Mouse (Mus musculus) lung, postnatal 36 days (tissue): ENCODE data around the gene BC030499.
A peak's percentile ranks its signal among the peaks of the same experiment; 100 is the strongest.

Experiments
- DNase-seq: peaks from one replicate; pipeline ENCODE4 v3.0.0; 2022; ENCODE audit warnings: mixed read lengths

BC030499 gene

DNA sequence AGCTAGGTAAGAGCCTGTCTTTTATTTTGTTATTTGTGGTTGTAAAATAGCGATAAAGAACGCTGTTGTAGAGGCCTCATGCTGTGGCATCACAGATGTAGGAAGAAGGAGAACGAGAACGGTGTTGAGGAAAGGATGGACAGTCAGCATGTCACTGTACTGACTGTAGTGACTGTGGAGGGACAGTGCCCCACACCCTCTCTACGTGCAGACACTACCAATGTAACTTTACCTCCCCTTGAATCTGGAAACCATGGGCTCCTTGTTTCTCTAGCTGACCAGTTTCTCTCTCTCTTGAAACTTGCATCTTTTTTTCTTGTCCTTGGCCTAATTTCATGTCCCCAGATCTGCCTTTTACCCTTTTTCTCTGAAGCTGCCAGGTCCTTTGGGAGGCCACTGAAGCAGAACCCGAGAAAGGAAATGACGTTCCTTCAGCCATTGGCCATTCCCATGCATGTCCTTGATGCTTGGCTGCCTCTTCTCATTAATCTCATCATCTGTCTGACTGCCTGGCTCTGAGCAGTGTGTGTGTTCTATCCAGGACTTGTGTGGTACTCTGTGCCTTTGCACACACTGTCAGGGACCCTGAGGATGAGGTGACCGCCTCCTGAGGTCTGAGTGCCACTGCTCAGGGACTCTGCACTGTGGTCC, 20.3 kb downstream of the BC030499 start:
- no peak for DNase-seq

DNA sequence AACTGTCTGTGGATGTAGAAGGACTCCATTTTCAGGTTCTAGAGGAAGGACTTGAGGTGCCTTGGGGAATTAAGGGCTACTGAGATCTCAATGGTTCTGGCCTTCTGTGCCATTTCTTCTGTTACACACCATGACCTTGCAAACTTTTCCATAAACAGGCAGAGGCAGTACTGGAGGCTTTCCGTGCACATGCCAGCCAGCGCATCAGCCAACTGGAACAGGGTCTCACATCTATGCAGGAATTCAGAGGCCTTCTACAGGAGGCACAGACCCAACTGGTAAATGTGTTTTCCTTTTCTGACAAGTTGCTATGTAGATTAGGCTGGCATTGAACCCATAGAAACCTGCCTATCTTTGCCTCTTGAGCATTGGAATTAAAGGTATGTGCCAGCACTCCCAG, 23.0 kb downstream of the BC030499 start:
- no peak for DNase-seq

DNA sequence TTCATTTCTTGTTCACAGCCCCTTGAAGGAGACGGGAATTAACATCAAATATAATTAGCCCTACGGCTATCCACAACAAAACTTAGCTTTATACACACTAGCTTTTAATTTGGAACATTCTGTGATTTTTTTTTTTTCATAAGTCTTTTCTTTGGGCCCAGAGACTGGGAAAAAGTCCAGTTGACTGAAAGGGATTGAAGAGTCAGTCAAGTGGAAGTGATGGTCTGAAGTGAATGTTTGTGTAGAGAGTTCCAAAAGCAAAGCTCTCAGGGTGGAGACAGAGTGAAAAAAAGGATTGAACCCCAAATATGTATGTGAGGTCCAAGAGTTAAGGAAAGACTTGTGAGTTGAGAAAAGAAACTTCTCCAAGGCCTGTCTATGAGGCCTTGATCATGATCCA, 27.8 kb downstream of the BC030499 start:
- DNase-seq, result no peak

DNA sequence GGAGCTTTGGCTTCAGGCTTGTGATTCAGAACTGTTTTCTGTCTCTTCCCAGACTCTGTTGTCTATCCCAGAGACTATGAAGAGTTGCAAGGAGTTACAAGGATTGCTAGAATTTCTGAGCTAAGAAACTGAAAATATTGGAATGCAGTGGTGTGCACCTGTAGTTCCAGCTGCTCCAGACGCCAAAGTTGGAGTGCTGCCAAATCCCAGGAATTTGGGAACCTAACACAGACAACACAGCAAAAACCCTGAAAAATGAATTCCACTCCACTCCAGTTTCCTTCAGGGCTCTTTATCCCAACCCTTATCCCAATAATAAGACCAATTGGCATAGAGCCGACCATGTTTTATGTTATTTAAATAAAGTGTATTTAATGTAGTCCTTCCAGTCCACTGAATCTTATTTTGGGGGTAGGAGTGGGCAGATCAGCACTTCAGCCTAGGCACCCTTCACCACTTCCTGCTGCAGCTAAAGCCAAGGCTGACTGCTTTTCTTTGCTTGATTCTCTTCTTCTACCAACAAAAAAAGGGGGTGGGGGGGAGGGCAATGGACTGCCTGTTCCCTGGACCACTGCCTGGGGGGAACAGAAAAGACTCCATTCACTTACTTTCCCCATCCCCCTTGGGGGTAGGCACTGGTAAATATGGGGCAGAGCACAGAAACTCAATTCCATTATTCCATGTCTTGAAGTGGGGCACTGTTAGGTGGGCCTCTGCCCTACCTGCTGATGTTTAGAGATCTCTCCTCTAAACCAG, 31.6 kb downstream of the BC030499 start:
- no peak for DNase-seq

DNA sequence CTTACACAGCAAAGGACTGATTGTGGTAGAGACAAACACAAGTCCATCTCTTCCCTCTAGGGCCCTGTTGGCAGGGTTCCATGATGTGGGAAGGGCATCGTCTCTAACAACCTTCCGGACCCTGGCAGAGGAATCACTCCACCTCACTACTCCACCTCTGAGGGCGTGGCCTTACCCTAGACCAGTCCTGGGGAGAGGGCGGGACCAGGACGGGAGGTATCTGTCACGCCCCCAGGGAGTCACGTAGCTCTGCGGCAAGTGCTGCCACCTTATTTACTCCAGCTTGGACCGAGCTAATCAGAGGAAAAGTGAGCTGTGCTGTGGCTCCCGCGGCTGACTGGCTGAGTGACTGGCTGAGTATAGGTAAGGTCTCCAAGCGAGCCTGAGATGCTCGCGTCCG, 32.2 kb downstream of the BC030499 start, which contains the start of gene Aldoc:
Gene Aldoc, plus strand, starts transcription at position 109 of the 400 bp plus-strand sequence.
- DNase-seq, result peak; percentile 96

DNA sequence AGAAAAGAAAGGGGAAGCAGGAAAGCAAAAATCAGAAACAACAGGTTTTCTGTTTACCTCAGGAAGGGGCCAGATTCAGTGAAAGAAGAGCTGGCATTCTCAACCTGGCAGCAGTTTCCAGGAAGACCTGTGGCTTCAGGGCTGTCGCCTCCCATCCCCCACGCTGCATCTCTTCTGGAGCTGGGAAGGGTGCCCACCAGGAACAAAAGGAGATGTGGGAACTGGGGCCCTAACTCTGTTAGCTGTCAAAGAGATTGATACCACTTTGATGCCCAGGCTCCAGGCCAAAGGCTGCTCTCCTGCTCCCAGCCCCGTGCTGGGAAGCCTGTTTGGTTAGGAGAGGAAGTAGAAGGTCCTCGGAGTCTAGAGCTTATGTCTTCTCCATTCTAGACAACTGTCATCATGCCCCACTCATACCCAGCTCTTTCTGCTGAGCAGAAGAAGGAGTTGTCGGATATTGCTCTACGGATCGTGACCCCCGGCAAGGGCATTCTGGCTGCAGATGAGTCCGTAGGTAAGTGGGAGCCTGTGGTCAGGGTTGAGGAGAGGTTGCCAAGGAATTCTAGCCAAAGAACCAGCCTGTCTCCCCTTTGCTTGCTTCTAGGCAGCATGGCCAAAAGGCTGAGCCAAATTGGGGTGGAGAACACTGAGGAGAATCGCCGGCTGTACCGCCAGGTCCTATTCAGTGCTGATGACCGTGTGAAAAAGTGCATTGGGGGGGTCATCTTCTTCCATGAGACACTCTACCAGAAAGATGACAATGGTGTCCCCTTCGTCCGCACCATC, 33.6 kb downstream of the BC030499 start:
- no peak for DNase-seq

DNA sequence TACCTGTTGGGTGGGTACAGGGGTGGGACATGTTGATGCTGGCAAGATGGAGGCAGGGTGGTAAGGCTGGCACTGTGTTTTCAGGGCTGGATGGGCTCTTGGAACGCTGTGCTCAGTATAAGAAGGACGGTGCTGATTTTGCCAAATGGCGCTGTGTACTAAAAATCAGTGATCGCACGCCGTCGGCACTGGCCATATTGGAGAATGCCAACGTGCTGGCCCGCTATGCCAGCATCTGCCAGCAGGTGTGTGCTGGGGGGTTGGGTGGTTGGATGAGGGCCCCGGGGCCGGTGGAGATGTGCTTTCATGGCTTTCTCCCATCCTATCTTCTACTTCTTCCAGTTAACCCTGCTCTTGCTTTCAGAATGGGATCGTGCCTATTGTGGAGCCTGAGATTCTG, 34.3 kb downstream of the BC030499 start:
- no peak for DNase-seq

DNA sequence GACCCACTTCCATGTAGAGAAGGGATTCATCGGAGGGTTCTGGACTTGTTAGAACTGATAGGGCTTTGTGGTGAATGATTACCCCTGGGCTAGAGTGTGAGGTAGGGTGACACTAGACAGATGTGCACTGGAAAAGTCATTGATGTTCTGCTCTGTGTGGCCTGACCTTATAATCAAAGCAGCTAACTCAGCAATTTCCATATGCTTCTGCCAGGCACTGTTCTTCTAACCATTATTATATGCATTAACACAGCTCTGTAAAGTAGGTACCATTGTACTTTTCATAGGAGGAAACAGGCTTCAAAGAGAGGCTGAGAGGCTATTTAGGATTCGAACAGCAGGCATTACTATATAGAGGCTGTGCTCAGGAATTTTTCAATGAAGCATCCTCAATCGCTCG, 36.6 kb downstream of the BC030499 start:
- DNase-seq, result no peak

DNA sequence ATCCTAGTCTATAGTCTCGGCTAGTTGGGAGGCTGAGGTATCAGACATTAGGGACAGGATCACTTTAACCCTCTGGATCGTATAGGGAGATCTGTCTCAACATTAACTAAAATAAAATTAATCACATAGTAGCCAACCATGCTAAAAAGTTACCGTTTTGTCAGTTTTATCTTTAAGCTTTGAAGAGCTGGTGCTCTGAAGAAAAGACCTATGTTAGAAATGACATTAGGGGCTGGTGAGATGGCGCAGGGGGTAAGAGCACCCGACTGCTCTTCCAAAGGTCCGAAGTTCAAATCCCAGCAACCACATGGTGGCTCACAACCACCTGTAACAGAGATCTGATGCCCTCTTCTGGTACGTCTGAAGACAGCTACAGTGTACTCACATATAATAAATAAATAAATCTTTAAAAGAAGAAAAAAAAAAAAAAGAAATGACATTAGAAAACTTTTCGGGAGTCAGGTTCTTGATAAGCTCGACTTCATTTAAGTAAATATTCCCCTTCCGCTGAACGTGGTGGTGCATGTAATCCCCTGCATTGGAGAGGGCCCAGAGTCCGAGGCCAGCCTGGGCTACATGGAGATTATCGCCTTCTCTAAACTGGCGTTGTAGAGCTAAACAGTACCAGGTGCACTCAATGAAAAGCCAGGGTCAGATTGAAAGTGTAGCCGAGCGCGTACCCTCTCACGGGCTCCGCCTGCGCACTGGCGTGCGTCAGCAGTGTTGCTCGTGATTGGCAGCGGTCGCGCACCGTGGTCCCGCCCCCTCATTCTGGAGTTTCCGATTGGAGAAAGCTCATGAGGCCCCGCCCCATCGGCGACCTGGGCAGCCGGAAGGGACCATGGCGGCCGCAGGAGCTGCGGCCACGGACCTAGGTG, 37.2 kb downstream of the BC030499 start, which contains the start of gene Pigs:
Gene Pigs, plus strand, starts transcription at position 782 of the 878 bp plus-strand sequence.
- DNase-seq, result peak; percentile 99

DNA sequence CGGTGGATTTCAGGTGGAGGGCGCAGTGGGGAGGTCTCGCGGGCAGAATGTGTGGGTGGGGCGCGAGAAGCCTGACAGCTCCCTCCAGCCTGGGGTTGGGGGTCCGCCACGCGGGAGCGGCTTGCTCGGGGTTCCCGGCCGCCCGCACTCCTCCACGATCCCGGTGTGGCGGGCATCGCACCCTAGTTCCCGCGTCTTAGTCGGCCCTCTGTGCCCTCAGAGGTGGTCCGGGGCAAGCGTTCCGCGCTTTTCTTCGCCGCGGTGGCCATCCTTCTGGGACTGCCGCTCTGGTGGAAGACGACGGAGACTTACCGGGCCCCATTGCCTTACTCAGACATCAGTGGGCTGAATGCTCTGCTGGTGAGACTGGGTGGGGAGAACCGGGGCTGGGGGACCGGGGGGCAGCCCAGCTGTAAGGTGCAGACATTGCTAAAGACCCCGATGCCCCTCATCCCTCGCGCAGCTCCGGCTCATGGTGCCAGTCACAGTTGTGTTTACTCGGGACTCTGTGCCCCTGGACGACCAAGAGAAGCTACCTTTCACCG, 37.9 kb downstream of the BC030499 start:
- DNase-seq, result no peak

DNA sequence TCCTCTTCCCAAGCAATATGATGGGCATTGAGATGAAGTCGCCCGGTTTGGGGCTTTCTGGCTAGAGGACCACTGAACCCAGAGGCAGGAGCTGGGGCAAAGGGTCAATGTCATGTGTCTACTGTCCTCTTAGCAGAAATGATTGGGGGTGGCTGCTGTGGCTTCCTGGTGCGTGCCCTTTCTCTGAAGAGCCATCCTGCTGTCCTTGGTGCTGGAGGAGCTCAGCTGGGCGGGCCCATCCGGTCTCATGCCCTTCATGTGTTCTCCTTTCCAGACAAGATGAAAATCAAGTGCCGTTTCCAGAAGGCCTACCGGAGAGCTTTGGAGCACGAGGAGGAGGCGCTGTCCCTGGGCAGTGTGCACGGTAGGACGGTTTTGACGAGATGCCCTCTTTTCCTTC, 42.0 kb downstream of the BC030499 start:
- DNase-seq, result no peak

DNA sequence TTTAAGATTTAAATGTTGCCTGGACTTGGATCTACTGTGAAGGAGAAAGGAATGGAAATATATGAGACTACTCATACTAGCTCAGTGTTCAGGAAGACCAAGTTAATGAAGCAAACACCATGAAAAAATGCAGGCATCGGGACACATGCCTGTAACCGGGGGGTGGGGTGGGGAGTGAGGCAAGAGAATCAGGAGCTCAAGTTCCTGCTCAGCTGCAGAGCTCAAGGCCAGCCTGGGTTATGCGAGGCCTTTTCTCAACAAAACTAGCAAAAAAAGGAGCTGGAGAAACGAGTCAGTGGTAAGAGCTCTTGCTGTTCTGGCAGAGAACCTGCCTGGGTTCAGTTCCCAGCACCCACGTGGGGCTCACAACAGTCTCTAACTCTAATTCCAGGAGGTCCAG, 43.4 kb downstream of the BC030499 start:
- no peak for DNase-seq

DNA sequence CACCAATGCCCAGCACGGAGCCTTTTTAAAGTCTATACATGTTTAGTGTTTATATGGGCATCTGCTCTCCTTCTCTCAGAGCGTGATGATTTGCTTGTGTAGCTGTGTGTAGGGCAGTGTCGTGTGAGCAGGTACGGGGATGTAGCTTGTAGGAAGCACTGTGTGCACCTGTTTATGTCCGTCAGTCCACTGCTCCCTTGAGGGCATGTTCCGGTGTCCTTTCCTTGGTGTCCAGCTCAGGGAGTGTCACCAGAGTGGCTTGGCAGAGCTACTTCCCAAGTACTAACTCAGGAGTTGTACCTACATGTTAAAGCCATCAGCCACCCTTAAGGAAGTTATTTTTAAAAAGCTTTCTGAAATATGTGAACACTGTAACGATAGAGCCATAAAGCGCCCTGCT, 46.4 kb downstream of the BC030499 start:
- DNase-seq, result no peak

DNA sequence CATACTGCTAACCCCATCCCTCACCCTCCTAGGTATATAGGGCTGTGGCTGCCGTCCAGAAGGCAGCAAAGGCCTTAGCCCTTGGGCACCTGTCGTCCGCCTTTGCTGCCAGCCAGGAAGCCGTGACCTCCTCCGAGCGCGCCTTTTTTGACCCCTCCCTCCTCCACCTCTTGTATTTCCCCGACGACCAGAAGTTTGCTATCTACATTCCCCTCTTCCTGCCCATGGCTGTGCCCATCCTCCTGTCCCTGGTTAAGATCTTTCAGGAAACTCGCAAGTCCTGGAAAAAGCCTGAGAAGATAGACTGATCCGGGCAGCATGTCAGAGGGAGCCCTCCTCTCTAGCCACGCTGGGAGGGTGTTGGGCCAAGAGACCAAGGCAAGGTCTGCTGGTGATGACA, 51.1 kb downstream of the BC030499 start:
- DNase-seq, result no peak

DNA sequence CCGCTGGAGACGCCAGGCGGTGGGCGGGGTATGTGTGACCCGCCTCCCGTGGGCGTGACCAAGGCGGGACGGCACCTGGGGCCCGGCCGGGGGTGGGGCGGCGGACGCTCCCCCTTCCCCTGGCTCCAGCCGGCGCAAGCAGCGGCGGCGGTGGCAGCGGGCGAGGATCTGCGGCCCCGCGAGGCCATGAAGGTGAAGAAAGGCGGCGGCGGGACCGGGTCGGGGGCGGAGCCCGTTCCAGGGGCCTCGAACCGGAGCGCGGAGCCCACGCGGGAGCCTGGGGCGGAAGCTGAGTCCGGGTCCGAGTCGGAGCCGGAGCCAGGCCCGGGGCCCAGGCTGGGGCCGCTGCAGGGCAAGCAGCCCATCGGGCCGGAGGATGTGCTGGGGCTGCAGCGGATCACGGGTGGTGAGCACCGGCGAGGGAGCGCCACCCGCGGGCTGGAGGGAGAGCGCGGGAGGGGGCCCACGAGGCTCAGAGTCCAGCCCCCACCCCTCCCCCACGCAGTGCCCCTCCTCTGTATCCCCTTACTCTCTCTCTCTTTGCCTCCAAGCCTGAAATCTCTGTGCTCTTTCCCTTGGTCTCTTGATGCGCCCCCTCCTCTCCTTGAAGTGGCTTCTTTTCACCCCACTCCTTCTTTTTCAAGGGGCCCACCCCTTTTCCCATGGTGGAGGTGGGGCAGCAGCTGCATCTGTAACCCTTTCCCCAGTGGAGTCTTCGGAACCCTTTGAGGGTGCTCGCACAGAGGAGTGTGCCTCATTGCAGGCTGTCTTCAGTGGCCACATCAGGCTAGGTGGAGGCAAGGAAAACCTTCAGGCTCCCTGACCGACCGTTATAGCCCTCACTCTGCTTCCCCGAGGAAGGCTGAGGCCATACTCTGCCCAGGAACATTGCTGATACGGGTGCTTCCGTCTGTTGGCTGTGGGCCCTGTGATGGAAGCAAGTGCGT, 53.0 kb downstream of the BC030499 start, which contains the start of gene Unc119:
Gene Unc119, plus strand, starts transcription at position 102 of the 947 bp plus-strand sequence.
- DNase-seq, result peak; percentile 80

DNA sequence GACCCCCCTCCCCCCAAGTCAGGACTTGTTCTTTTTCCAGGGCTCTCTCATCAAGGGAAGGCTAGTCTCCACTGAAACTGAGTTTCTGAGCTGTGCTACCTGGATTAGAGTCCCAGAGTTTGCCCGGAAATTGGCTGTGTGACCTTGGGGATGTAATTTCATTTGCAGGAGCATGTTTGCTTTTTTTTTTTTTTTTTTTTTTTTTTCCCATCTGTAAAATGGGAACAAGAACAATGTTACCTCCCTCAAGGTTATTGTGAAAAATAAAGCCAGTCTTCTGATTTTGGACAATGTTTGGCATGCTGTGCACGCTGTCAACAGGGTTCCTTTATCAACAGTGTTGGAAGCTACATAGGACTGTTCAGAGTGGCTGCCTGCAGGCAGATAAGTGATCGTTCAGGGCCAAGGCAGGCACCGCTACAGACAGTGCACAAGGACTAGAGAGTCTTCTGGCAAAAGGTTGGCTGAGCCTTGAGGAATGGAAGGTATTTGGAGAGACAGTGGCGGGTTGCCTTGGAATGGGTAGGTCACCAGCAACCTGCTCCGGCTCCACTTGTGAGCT, 53.8 kb downstream of the BC030499 start:
- no peak for DNase-seq

DNA sequence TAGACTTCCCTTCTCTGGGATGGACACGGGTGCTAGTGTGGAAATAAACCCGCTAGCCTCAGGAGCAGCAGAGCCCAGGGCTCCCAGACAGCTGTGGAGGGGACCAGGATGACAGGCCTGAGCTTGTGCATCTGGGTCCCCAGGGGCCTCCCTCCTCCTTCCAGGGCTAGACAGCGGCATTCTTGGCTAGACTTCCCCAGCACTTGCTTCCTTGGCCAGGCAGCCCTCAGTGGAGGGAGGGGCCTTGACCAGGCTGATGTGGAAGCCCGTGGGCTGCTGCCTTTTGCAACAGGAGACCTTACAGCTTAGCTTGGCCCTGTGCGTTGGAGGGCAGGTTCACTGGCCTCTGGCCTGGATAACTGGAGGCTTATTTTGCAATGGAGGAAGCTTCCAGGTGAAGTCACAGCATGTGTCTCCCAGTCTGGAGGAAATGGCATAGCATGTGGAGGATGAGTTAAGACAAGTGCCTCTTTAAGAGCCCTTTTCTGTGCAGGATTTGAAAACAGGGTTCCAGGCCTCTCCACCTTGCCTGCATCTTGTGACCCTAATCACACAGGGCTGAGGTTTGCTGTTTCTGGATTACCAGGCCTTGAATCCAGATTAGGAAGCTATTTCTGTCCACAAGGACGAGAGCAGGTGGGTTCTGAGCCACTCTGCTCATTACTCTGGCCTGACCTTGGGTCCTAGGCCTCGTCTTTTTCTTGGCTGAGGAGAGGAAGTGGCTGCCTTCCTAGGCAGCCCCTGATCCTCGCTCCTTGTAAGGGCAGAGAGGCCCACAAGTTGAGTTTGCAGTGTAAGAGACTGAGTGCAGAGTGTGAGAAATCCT, 54.5 kb downstream of the BC030499 start:
- DNase-seq, result peak; percentile 73

DNA sequence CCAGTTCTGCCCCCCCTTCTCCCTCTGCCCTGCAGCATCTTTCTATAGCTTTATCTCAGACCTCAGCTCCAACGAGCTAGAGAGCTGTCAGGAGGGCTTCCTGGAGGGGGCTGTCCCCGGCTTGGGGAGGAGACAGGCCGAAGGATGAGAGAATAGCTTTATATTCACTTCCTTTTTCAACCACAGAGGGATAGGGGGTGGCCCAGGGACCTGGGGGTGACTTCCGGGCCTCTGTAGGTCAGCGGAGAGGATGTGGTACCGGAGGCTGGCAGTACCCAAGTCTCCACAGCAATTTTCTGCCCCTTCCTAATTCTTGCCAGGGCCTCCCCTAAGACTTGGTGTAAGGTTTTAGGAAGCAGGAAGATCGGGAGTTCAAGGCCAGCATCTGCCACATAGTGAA, 55.2 kb downstream of the BC030499 start:
- peak; percentile 62 for DNase-seq
